26 mouse cellular contexts compared by ENCODE assay signal in genomic region chr9:14391841-14392318, GRCm38 (mm10). TPM values are rescaled to one million over a fixed set of nuclear protein-coding genes. Genes with fewer than 3 reads are reported as not detected.
DNase-seq lines count a peak whose midpoint lies in the region; ATAC-seq and TF ChIP-seq lines count a peak whose summit lies in the region.
"Had no signal": no experiment of that assay in that cellular context is flagged by ENCODE, and none has a peak within 500 bp of the region (broad histone marks: within the 10 kb centered on the region; RNA-seq: fewer than 3 reads in every experiment).

No protein-coding gene starts in this region.

- no peak overlapping the region for H3K9ac ChIP-seq in forebrain, postnatal 0 days
- H3K9ac ChIP-seq in neural tube, embryonic 15.5 days (replicated peaks): no peak overlapping the region
- H3K9ac ChIP-seq: embryonic facial prominence, embryonic 12.5 days; forebrain, embryonic 12.5 days; heart, embryonic 15.5 days; intestine, embryonic 15.5 days; limb, embryonic 15.5 days; midbrain, embryonic 12.5 days; neural tube, embryonic 13.5 days had no signal

- no peaks in the 10 kb centered on the region for H3K9me3 ChIP-seq in forebrain, postnatal 0 days (ENCODE audit: low read length)
- no peaks in the 10 kb centered on the region for H3K9me3 ChIP-seq in neural tube, embryonic 15.5 days (replicated peaks)
- H3K9me3 ChIP-seq: embryonic facial prominence, embryonic 12.5 days; forebrain, embryonic 12.5 days; heart, embryonic 15.5 days; intestine, embryonic 15.5 days; limb, embryonic 10.5 days; limb, embryonic 15.5 days; midbrain, embryonic 12.5 days; neural tube, embryonic 13.5 days had no signal

- no peak overlapping the region for H3K27ac ChIP-seq in forebrain, postnatal 0 days (ENCODE audit: low read depth, low read length)
- no peak overlapping the region for H3K27ac ChIP-seq in neural tube, embryonic 15.5 days (replicated peaks)
- H3K27ac ChIP-seq: embryonic facial prominence, embryonic 12.5 days; forebrain, embryonic 12.5 days; heart, embryonic 15.5 days; hindbrain, postnatal 0 days; intestine, embryonic 15.5 days; limb, embryonic 10.5 days; limb, embryonic 15.5 days; midbrain, embryonic 12.5 days; neural tube, embryonic 13.5 days had no signal

- no peaks in the 10 kb centered on the region for H3K36me3 ChIP-seq in forebrain, postnatal 0 days (ENCODE audit: insufficient read depth)
- no peaks in the 10 kb centered on the region for H3K36me3 ChIP-seq in neural tube, embryonic 15.5 days
- H3K36me3 ChIP-seq: embryonic facial prominence, embryonic 12.5 days; forebrain, embryonic 12.5 days; heart, embryonic 15.5 days; intestine, embryonic 15.5 days; limb, embryonic 10.5 days; limb, embryonic 15.5 days; midbrain, embryonic 12.5 days; neural tube, embryonic 13.5 days had no signal

- WGBS in forebrain, postnatal 0 days: 81% methylated on average over 3 of the region's 3 CpGs
- 84% methylated on average over 3 of the region's 3 CpGs for WGBS in neural tube, embryonic 15.5 days

- TF ChIP-seq CTCF in forebrain, postnatal 0 days (IDR thresholded peaks at IDR 0.05; ENCODE audit: low read depth): no peak

- no peak overlapping the region for H3K4me2 ChIP-seq in forebrain, postnatal 0 days (ENCODE audit: low read depth)
- H3K4me2 ChIP-seq in neural tube, embryonic 15.5 days: no peak overlapping the region
- H3K4me2 ChIP-seq: embryonic facial prominence, embryonic 12.5 days; forebrain, embryonic 12.5 days; heart, embryonic 15.5 days; intestine, embryonic 15.5 days; limb, embryonic 15.5 days; midbrain, embryonic 12.5 days; neural tube, embryonic 13.5 days had no signal

- DNase-seq in cerebellum, adult 9-10 months: peak; percentile 26
- DNase-seq in cerebellum, postnatal 10 days: no peak
- DNase-seq in 416B (ENCODE audit: low read depth): peak; percentile 40
- no peak for DNase-seq in forebrain, postnatal 0 days
- DNase-seq: adrenal gland, postnatal 25 days; cerebellum, adult 18-20 months; cerebellum, postnatal 25 days; gastrocnemius, postnatal 10 days; kidney, adult 8-10 months; kidney, postnatal 10 days; layer of hippocampus, postnatal 36 days; lung, adult 2 months; lung, postnatal 14 days; right cerebral cortex, postnatal 14 days had no signal

- no peaks in the 10 kb centered on the region for H3K4me1 ChIP-seq in forebrain, postnatal 0 days (ENCODE audit: insufficient read depth)
- H3K4me1 ChIP-seq in neural tube, embryonic 15.5 days: no peaks in the 10 kb centered on the region
- H3K4me1 ChIP-seq: embryonic facial prominence, embryonic 12.5 days; forebrain, embryonic 12.5 days; heart, embryonic 15.5 days; intestine, embryonic 15.5 days; limb, embryonic 10.5 days; limb, embryonic 15.5 days; midbrain, embryonic 12.5 days; neural tube, embryonic 13.5 days had no signal

- ATAC-seq in common myeloid progenitor, adult 5-6 weeks (replicated peaks; ENCODE audit: low read depth, poor library complexity, severe bottlenecking): peak; percentile 48; the same call in 1 of the 2 replicates
- ATAC-seq in megakaryocyte progenitor cell, adult 5-6 weeks (replicated peaks; ENCODE audit: poor library complexity): peak; percentile 65
- ATAC-seq in forebrain, postnatal 0 days: no peak
- no peak for ATAC-seq in neural tube, embryonic 15.5 days (ENCODE audit: low FRiP score)
- ATAC-seq: hindbrain, postnatal 0 days; intestine, embryonic 15.5 days had no signal

- H3K4me3 ChIP-seq in forebrain, postnatal 0 days (ENCODE audit: low read depth, low read length): no peak overlapping the region
- no peak overlapping the region for H3K4me3 ChIP-seq in neural tube, embryonic 15.5 days (replicated peaks)
- H3K4me3 ChIP-seq: embryonic facial prominence, embryonic 12.5 days; forebrain, embryonic 12.5 days; heart, embryonic 15.5 days; intestine, embryonic 15.5 days; limb, embryonic 10.5 days; limb, embryonic 15.5 days; midbrain, embryonic 12.5 days; neural tube, embryonic 13.5 days had no signal

- H3K27me3 ChIP-seq in forebrain, postnatal 0 days (ENCODE audit: insufficient read depth, low read length): no peaks in the 10 kb centered on the region
- no peaks in the 10 kb centered on the region for H3K27me3 ChIP-seq in neural tube, embryonic 15.5 days (replicated peaks)
- H3K27me3 ChIP-seq: embryonic facial prominence, embryonic 12.5 days; forebrain, embryonic 12.5 days; heart, embryonic 15.5 days; intestine, embryonic 15.5 days; limb, embryonic 15.5 days; midbrain, embryonic 12.5 days; neural tube, embryonic 13.5 days had no signal

RNA-seq across cellular contexts. Expression of gene Endod1, which starts 10.6 kb away (rescaled TPM):
- total RNA-seq in common myeloid progenitor, adult 5-6 weeks (2017): 28.2 and 28.8 TPM in 2 replicates
- 17.0 and 20.1 TPM in 2 replicates for total RNA-seq in megakaryocyte progenitor cell, adult 5-6 weeks (2015)
- 19.1 and 21.4 TPM in 2 replicates for total RNA-seq in megakaryocyte progenitor cell, adult 5-6 weeks (2017)
- 35.7 and 38.6 TPM in 2 replicates for total RNA-seq in forebrain, postnatal 0 days (2014; rRNA removed)
- polyA plus RNA-seq in forebrain, postnatal 0 days (2015; fragmentation: Nextera tagmentation; extraction: Ambion mirVana): 14.8 and 23.6 TPM in 2 replicates
- polyA plus RNA-seq in neural tube, embryonic 15.5 days (2015; fragmentation: Nextera tagmentation; extraction: Ambion mirVana): 37.3 and 39.1 TPM in 2 replicates

Comparison
In these comparisons a context has a peak if more than half of its experiments do, and no peak if none do; other contexts are left out.
1. DNase-seq: peak in cerebellum, adult 9-10 months (single experiment) and 416B (single experiment); none in cerebellum, postnatal 10 days (0 of 2) and forebrain, postnatal 0 days (single experiment).
2. ATAC-seq: peak in common myeloid progenitor, adult 5-6 weeks (single experiment) and megakaryocyte progenitor cell, adult 5-6 weeks (single experiment); none in forebrain, postnatal 0 days (single experiment) and neural tube, embryonic 15.5 days (single experiment).